In genomic region chr10:77623069-77623492, GRCm38 (mm10) we compare ENCODE assay signal across 8 mouse cellular contexts. TPM values are rescaled to one million over a fixed set of nuclear protein-coding genes. Genes with fewer than 3 reads are reported as not detected.
DNase-seq lines count a peak whose midpoint lies in the region; ATAC-seq and TF ChIP-seq lines count a peak whose summit lies in the region.

No protein-coding gene starts in this region.

- peak overlapping the region; percentile 92 to 95 for H3K4me3 ChIP-seq in MEL (ENCODE audit: control insufficient read depth in 1 of 2, insufficient read depth in 1 of 2, low read depth in 2 of 2, low read length in 2 of 2)
- H3K4me3 ChIP-seq in embryonic fibroblast, embryonic 13.5 days (ENCODE audit: insufficient read depth, low read length): peak overlapping the region; percentile 99
- peak overlapping the region; percentile 93 for H3K4me3 ChIP-seq in heart, postnatal 0 days (ENCODE audit: low read depth, low read length)
- peak overlapping the region; percentile 99 for H3K4me3 ChIP-seq in limb, embryonic 13.5 days
- peak overlapping the region; percentile 99 for H3K4me3 ChIP-seq in midbrain, embryonic 12.5 days

- TF ChIP-seq RAD21 in MEL (IDR thresholded peaks at IDR 0.05; ENCODE audit: low read depth, low read length): no peak

- DNase-seq in adrenal gland, adult 2 months: peak; percentile 48
- no peak for DNase-seq in adrenal gland, adult 18-20 months (ENCODE audit: low spot score in 2 of 2)
- peak; percentile 51 for DNase-seq in MEL (ENCODE audit: low read depth, low spot score)
- peak; percentile 60 for DNase-seq in heart, postnatal 0 days (ENCODE audit: low spot score)
- no peak for DNase-seq in ovary, postnatal 14 days (ENCODE audit: low spot score)

- H3K9ac ChIP-seq in MEL (ENCODE audit: control insufficient read depth, low read depth, low read length, poor library complexity, severe bottlenecking): peak overlapping the region; percentile 95
- peak overlapping the region; percentile 97 for H3K9ac ChIP-seq in heart, postnatal 0 days (replicated peaks; ENCODE audit: low read depth, low read length)
- peak overlapping the region; percentile 98 for H3K9ac ChIP-seq in limb, embryonic 13.5 days
- peak overlapping the region; percentile 98 for H3K9ac ChIP-seq in midbrain, embryonic 12.5 days (replicated peaks)

- WGBS in heart, postnatal 0 days: 9% methylated on average over 8 of the region's 8 CpGs
- 10% methylated on average over 8 of the region's 8 CpGs for WGBS in limb, embryonic 13.5 days
- WGBS in midbrain, embryonic 12.5 days: 11% methylated on average over 8 of the region's 8 CpGs

- peaks cover 53% of the 10 kb centered on the region for H3K79me2 ChIP-seq in MEL (ENCODE audit: control insufficient read depth, insufficient read depth, low read length, poor library complexity)

- ATAC-seq in heart, postnatal 0 days (ENCODE audit: insufficient read depth, low read depth): peak; percentile 31
- peak; percentile 18; the same call in 1 of the 2 replicates for ATAC-seq in limb, embryonic 13.5 days (ENCODE audit: low FRiP score, low read depth)
- no peak for ATAC-seq in midbrain, embryonic 12.5 days (ENCODE audit: low FRiP score, low read depth)

- TF ChIP-seq EP300 in MEL (IDR thresholded peaks at IDR 0.05; ENCODE audit: low read depth in 1 of 2, low read length in 2 of 2): no peak
- no peak for TF ChIP-seq EP300 in heart, postnatal 0 days (IDR thresholded peaks at IDR 0.05; ENCODE audit: low read depth)

- H3K4me2 ChIP-seq in heart, postnatal 0 days (ENCODE audit: low read depth, low read length): peak overlapping the region; percentile 77
- H3K4me2 ChIP-seq in limb, embryonic 13.5 days (replicated peaks): peak overlapping the region; percentile 78
- H3K4me2 ChIP-seq in midbrain, embryonic 12.5 days (replicated peaks): peak overlapping the region; percentile 79

- H3K27ac ChIP-seq in MEL (ENCODE audit: control insufficient read depth, low read depth, low read length): peak overlapping the region; percentile 79
- H3K27ac ChIP-seq in embryonic fibroblast, embryonic 13.5 days (ENCODE audit: insufficient read depth, low read length): peak overlapping the region; percentile 81
- H3K27ac ChIP-seq in heart, postnatal 0 days (ENCODE audit: low read depth): peak overlapping the region; percentile 94
- H3K27ac ChIP-seq in limb, embryonic 13.5 days: peak overlapping the region; percentile 80; the same call in 1 of the 2 replicates
- H3K27ac ChIP-seq in midbrain, embryonic 12.5 days (replicated peaks): peak overlapping the region; percentile 84; the same call in 1 of the 2 replicates

- H3K36me3 ChIP-seq in MEL (ENCODE audit: control insufficient read depth in 1 of 2, insufficient read depth in 2 of 2, low read length in 2 of 2): peaks cover under 1 to 10% of the 10 kb centered on the region in 2 experiments; a peak in 3 of 4 replicates
- H3K36me3 ChIP-seq in heart, postnatal 0 days (replicated peaks; ENCODE audit: control insufficient read depth, insufficient read depth, low read length): peaks cover 8% of the 10 kb centered on the region
- peaks cover 23% of the 10 kb centered on the region for H3K36me3 ChIP-seq in limb, embryonic 13.5 days
- H3K36me3 ChIP-seq in midbrain, embryonic 12.5 days: peaks cover 11% of the 10 kb centered on the region

- H3K27me3 ChIP-seq in MEL (ENCODE audit: control insufficient read depth in 1 of 2, insufficient read depth in 2 of 2, low read length in 2 of 2): no peaks in the 10 kb centered on the region
- no peaks in the 10 kb centered on the region for H3K27me3 ChIP-seq in heart, postnatal 0 days (ENCODE audit: control insufficient read depth, insufficient read depth, low read length)
- H3K27me3 ChIP-seq in limb, embryonic 13.5 days: no peaks in the 10 kb centered on the region
- H3K27me3 ChIP-seq in midbrain, embryonic 12.5 days: no peaks in the 10 kb centered on the region

- peaks cover 2 to 6% of the 10 kb centered on the region in 2 experiments for H3K4me1 ChIP-seq in MEL (ENCODE audit: control insufficient read depth in 1 of 2, insufficient read depth in 2 of 2, low read length in 2 of 2)
- H3K4me1 ChIP-seq in embryonic fibroblast, embryonic 13.5 days (ENCODE audit: control insufficient read depth, insufficient read depth, low read length): peaks cover 24% of the 10 kb centered on the region
- peaks cover 32% of the 10 kb centered on the region for H3K4me1 ChIP-seq in heart, postnatal 0 days (ENCODE audit: control insufficient read depth, insufficient read depth)
- peaks cover 23% of the 10 kb centered on the region for H3K4me1 ChIP-seq in limb, embryonic 13.5 days
- H3K4me1 ChIP-seq in midbrain, embryonic 12.5 days: peaks cover 26% of the 10 kb centered on the region

- no peak for TF ChIP-seq POLR2A in MEL (IDR thresholded peaks at IDR 0.05; ENCODE audit: control insufficient read depth in 1 of 2, insufficient read depth in 1 of 2, low read depth in 1 of 2, low read length in 2 of 2, poor library complexity in 1 of 2)
- TF ChIP-seq POLR2A in embryonic fibroblast, embryonic 13.5 days (IDR thresholded peaks at IDR 0.05; ENCODE audit: low read depth, low read length): peak; percentile 53

- no peaks in the 10 kb centered on the region for H3K9me3 ChIP-seq in MEL (replicated peaks; ENCODE audit: insufficient read depth, low read length)
- H3K9me3 ChIP-seq in heart, postnatal 0 days (replicated peaks; ENCODE audit: control insufficient read depth, low read length): no peaks in the 10 kb centered on the region
- no peaks in the 10 kb centered on the region for H3K9me3 ChIP-seq in limb, embryonic 13.5 days
- H3K9me3 ChIP-seq in midbrain, embryonic 12.5 days: no peaks in the 10 kb centered on the region

- TF ChIP-seq CTCF in MEL (IDR thresholded peaks at IDR 0.05 in 2 of 3, conservative IDR thresholded peaks at IDR 0.05 in 1 of 3; ENCODE audit: control insufficient read depth in 1 of 3, insufficient read depth in 1 of 3, low read depth in 2 of 3, low read length in 3 of 3, poor library complexity in 1 of 3, severe bottlenecking in 1 of 3): no peak
- TF ChIP-seq CTCF in embryonic fibroblast, embryonic 13.5 days (IDR thresholded peaks at IDR 0.05; ENCODE audit: borderline replicate concordance, insufficient read depth, low read length): no peak
- no peak for TF ChIP-seq CTCF in heart, postnatal 0 days (IDR thresholded peaks at IDR 0.05; ENCODE audit: low read depth)

RNA-seq across cellular contexts. Expression of gene Ube2g2, which starts 1.0 kb away (rescaled TPM):
- 10 to 100 TPM; 50.0 to 55.0 TPM for total RNA-seq in adrenal gland, adult 2 months (2021)
- 27.9 and 37.4 TPM in 2 replicates for polyA plus RNA-seq in adrenal gland, adult 2 months (2012; rRNA removed)
- total RNA-seq in adrenal gland, adult 18-20 months (2021): 10 to 100 TPM; 67.2 to 74.1 TPM
- 55.2 and 62.4 TPM in 2 replicates for total RNA-seq in MEL (2012; rRNA removed)
- polyA plus RNA-seq in MEL (2012; ENCODE audit: insufficient read depth in 1 of 2, insufficient read length in 2 of 2, low read depth in 1 of 2, low replicate concordance in 2 of 2, missing spikeins in 1 of 2): 100 to 1,000 TPM in 1 of 2 experiments, not detected in 1; 112 TPM
- polyA plus RNA-seq in embryonic fibroblast, embryonic 13.5 days (2011; ENCODE audit: insufficient read length, low read depth, missing spikeins): 62.1 and 63.8 TPM in 2 replicates
- 54.1 and 56.4 TPM in 2 replicates for total RNA-seq in heart, postnatal 0 days (2014; rRNA removed; ENCODE audit: low replicate concordance)
- 69.7 and 71.8 TPM in 2 replicates for polyA plus RNA-seq in heart, postnatal 0 days (2015; fragmentation: Nextera tagmentation; extraction: Ambion mirVana)
- 89.3 and 96.0 TPM in 2 replicates for polyA plus RNA-seq in limb, embryonic 13.5 days (2015; fragmentation: Nextera tagmentation; extraction: Ambion mirVana)
- 83.6 and 84.2 TPM in 2 replicates for polyA plus RNA-seq in midbrain, embryonic 12.5 days (2016; fragmentation: Nextera tagmentation; extraction: Ambion mirVana)

RNA-seq across cellular contexts. Expression of gene Gm49325, which starts 17.1 kb away (rescaled TPM):
- 10 to 100 TPM; 27.5 to 28.5 TPM for total RNA-seq in adrenal gland, adult 2 months (2021)
- not detected in 2 replicates for polyA plus RNA-seq in adrenal gland, adult 2 months (2012; rRNA removed)
- 10 to 100 TPM; 13.1 to 17.1 TPM for total RNA-seq in adrenal gland, adult 18-20 months (2021)
- total RNA-seq in MEL (2012; rRNA removed): 3.5 and 3.7 TPM in 2 replicates
- polyA plus RNA-seq in MEL (2012; ENCODE audit: insufficient read depth in 1 of 2, insufficient read length in 2 of 2, low read depth in 1 of 2, low replicate concordance in 2 of 2, missing spikeins in 1 of 2): 1 to 10 TPM in 1 of 2 experiments, not detected in 1; 1.0 TPM
- polyA plus RNA-seq in embryonic fibroblast, embryonic 13.5 days (2011; ENCODE audit: insufficient read length, low read depth, missing spikeins): 31.7 and 53.4 TPM in 2 replicates
- total RNA-seq in heart, postnatal 0 days (2014; rRNA removed; ENCODE audit: low replicate concordance): not detected in 2 replicates
- 6.8 and 13.7 TPM in 2 replicates for polyA plus RNA-seq in heart, postnatal 0 days (2015; fragmentation: Nextera tagmentation; extraction: Ambion mirVana)
- polyA plus RNA-seq in limb, embryonic 13.5 days (2015; fragmentation: Nextera tagmentation; extraction: Ambion mirVana): 3.9 TPM in 1 of 2 replicates, not detected in the other
- polyA plus RNA-seq in midbrain, embryonic 12.5 days (2016; fragmentation: Nextera tagmentation; extraction: Ambion mirVana): 7.7 and 19.3 TPM in 2 replicates

RNA-seq across cellular contexts. Expression of gene Sumo3, which starts 17.2 kb away (rescaled TPM):
- total RNA-seq in adrenal gland, adult 2 months (2021): 100 to 1,000 TPM in 1 of 2 experiments, 10 to 100 TPM in 1; 97.7 to 104 TPM
- 83.8 and 91.1 TPM in 2 replicates for polyA plus RNA-seq in adrenal gland, adult 2 months (2012; rRNA removed)
- total RNA-seq in adrenal gland, adult 18-20 months (2021): 10 to 100 TPM; 91.8 to 98.8 TPM
- 145 and 151 TPM in 2 replicates for total RNA-seq in MEL (2012; rRNA removed)
- polyA plus RNA-seq in MEL (2012; ENCODE audit: insufficient read depth in 1 of 2, insufficient read length in 2 of 2, low read depth in 1 of 2, low replicate concordance in 2 of 2, missing spikeins in 1 of 2): 100 to 1,000 TPM in 1 of 2 experiments, not detected in 1; 342 TPM
- polyA plus RNA-seq in embryonic fibroblast, embryonic 13.5 days (2011; ENCODE audit: insufficient read length, low read depth, missing spikeins): 130 and 167 TPM in 2 replicates
- total RNA-seq in heart, postnatal 0 days (2014; rRNA removed; ENCODE audit: low replicate concordance): 112 and 128 TPM in 2 replicates
- 121 and 128 TPM in 2 replicates for polyA plus RNA-seq in heart, postnatal 0 days (2015; fragmentation: Nextera tagmentation; extraction: Ambion mirVana)
- 389 and 422 TPM in 2 replicates for polyA plus RNA-seq in limb, embryonic 13.5 days (2015; fragmentation: Nextera tagmentation; extraction: Ambion mirVana)
- polyA plus RNA-seq in midbrain, embryonic 12.5 days (2016; fragmentation: Nextera tagmentation; extraction: Ambion mirVana): 304 and 325 TPM in 2 replicates

RNA-seq across cellular contexts. Expression of gene Pttg1ip, which starts 41.6 kb away (rescaled TPM):
- 100 to 1,000 TPM; 174 to 202 TPM for total RNA-seq in adrenal gland, adult 2 months (2021)
- polyA plus RNA-seq in adrenal gland, adult 2 months (2012; rRNA removed): 127 and 165 TPM in 2 replicates
- 100 to 1,000 TPM; 175 to 203 TPM for total RNA-seq in adrenal gland, adult 18-20 months (2021)
- total RNA-seq in MEL (2012; rRNA removed): 41.1 and 50.4 TPM in 2 replicates
- polyA plus RNA-seq in MEL (2012; ENCODE audit: insufficient read depth in 1 of 2, insufficient read length in 2 of 2, low read depth in 1 of 2, low replicate concordance in 2 of 2, missing spikeins in 1 of 2): 10 to 100 TPM in 1 of 2 experiments, not detected in 1; 53.1 TPM
- polyA plus RNA-seq in embryonic fibroblast, embryonic 13.5 days (2011; ENCODE audit: insufficient read length, low read depth, missing spikeins): 138 and 151 TPM in 2 replicates
- 117 and 163 TPM in 2 replicates for total RNA-seq in heart, postnatal 0 days (2014; rRNA removed; ENCODE audit: low replicate concordance)
- polyA plus RNA-seq in heart, postnatal 0 days (2015; fragmentation: Nextera tagmentation; extraction: Ambion mirVana): 117 and 119 TPM in 2 replicates
- 122 and 124 TPM in 2 replicates for polyA plus RNA-seq in limb, embryonic 13.5 days (2015; fragmentation: Nextera tagmentation; extraction: Ambion mirVana)
- polyA plus RNA-seq in midbrain, embryonic 12.5 days (2016; fragmentation: Nextera tagmentation; extraction: Ambion mirVana): 62.4 and 69.4 TPM in 2 replicates

Comparison
In these comparisons a context has a peak if more than half of its experiments do, and no peak if none do; other contexts are left out.
1. DNase-seq: peak in adrenal gland, adult 2 months (single experiment), MEL (single experiment) and heart, postnatal 0 days (single experiment); none in adrenal gland, adult 18-20 months (0 of 2) and ovary, postnatal 14 days (single experiment).
2. Peak in every context shown above with its lines, with median percentiles within 50 percentile points of each other: H3K27ac ChIP-seq, H3K4me3 ChIP-seq, H3K9ac ChIP-seq and H3K4me2 ChIP-seq.